Mouse (Mus musculus): ENCODE measurements around the gene Tmco5. TPM values are rescaled to one million over a fixed set of nuclear protein-coding genes. Genes with fewer than 3 reads are reported as not detected.

The Tmco5 gene
- polyA plus RNA-seq (2012; rRNA removed) = not detected in 2 replicates

DNA sequence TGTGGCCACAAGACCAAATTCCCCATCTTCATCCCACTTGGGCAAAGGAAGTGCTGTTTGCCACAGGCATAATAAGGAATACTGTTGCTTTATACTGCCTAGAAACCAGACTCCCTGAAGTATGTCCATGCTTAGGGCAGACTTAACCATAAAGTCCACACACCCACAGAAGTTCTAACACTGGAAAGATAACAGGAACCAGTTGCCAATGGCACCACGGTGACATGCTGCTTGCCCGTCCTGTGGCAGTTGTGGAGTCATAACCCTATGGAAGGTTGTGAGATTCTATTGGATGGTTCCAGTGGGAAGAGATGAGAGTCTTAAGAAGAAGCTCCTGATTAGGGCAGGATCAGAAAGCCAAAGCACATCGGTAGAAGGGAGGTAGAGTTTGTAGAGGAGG is at the start of gene Tmco5:
Tmco5 (plus strand) TSS at position 301 of the 400 bp plus-strand sequence.

Other genes starting within 250 kb of the Tmco5 start
- gene Spred1, start 242.7 kb downstream of the Tmco5 start, polyA plus RNA-seq (2012; rRNA removed) = 4.7 and 4.8 TPM in 2 replicates

All from colon, adult 2 months (tissue).